Mouse (Mus musculus) MEL (cell line): ENCODE data around the gene Olfr545.

Experiments
- CHD2 ChIP-seq: IDR thresholded peaks from 2 replicates; pipeline ENCODE4 v1.6.1; 2011; ENCODE audit warnings: low read length, improper control_type of control experiment
- CTCF ChIP-seq, 3 experiments: IDR thresholded peaks in 2 of 3; conservative IDR thresholded peaks in 1 of 3; 2 replicates each; pipeline ENCODE4 v1.5.1; 2011 to 2012; ENCODE audit warnings: low read length in 3 of 3, low read depth in 2 of 3, mild to moderate bottlenecking in 2 of 3, improper control_type of control experiment in 1 of 3, inconsistent platforms in 1 of 3, mixed read lengths in 1 of 3, moderate library complexity in 1 of 3; ENCODE audit not compliant: control insufficient read depth in 1 of 3, insufficient read depth in 1 of 3, poor library complexity in 1 of 3, severe bottlenecking in 1 of 3
- MYB ChIP-seq: IDR thresholded peaks from 2 replicates; pipeline ENCODE4 v1.6.1; 2011; ENCODE audit warnings: mild to moderate bottlenecking, low read depth, low read length, improper control_type of control experiment
- POLR2A ChIP-seq, 2 experiments: IDR thresholded peaks; 2 replicates each; pipeline ENCODE4 v1.6.1; 2011 to 2012; ENCODE audit warnings: low read length in 2 of 2, mild to moderate bottlenecking in 2 of 2, control low read depth in 1 of 2, improper control_type of control experiment in 1 of 2, low read depth in 1 of 2, moderate library complexity in 1 of 2; ENCODE audit not compliant: control insufficient read depth in 1 of 2, insufficient read depth in 1 of 2, poor library complexity in 1 of 2
- RCOR1 ChIP-seq: IDR thresholded peaks from 2 replicates; pipeline ENCODE4 v1.6.1; 2012; ENCODE audit warnings: low read depth, mild to moderate bottlenecking, inconsistent platforms, low read length, improper control_type of control experiment
- USF1 ChIP-seq: IDR thresholded peaks from 2 replicates; pipeline ENCODE4 v1.6.1; 2014; ENCODE audit warnings: low read depth, mild to moderate bottlenecking, inconsistent platforms, low read length, improper control_type of control experiment, moderate library complexity

DNA sequence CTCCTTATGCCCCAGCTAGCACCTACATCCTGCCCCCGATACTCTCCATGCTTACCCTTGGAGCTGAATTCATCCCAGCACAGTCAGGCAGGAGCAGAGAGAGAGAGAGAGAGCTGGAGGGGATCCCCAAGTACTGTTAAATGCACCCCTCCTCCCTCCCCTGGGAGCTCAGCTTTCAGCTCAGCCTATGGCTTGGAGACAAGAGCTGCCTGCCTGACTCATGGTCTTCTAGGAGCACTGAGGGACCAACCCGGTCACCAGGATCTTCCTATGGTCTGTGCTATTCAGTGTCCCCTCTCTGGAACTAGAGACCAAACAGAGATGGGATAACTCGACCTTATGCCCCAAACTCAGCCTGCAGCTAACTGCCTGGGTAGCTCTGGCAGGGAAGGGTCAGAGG, at the start of gene Olfr545:
- TF ChIP-seq CHD2 = no peak
- no peak for TF ChIP-seq MYB
- TF ChIP-seq POLR2A (IDR thresholded peaks at IDR 0.05; ENCODE audit: control insufficient read depth in 1 of 2, insufficient read depth in 1 of 2, low read depth in 1 of 2, low read length in 2 of 2, poor library complexity in 1 of 2) = no peak
- TF ChIP-seq USF1 = no peak
- no peak for TF ChIP-seq CTCF (IDR thresholded peaks at IDR 0.05 in 2 of 3, conservative IDR thresholded peaks at IDR 0.05 in 1 of 3; ENCODE audit: control insufficient read depth in 1 of 3, insufficient read depth in 1 of 3, low read depth in 2 of 3, low read length in 3 of 3, poor library complexity in 1 of 3, severe bottlenecking in 1 of 3)
- no peak for TF ChIP-seq RCOR1
